Mouse (Mus musculus) neural tube, embryonic 12.5 days (tissue): ENCODE data around the gene Dgkd. TPM values are rescaled to one million over a fixed set of nuclear protein-coding genes. Genes with fewer than 3 reads are reported as not detected.

ENCODE experiments used
- ATAC-seq: fragments of 200-750 bp; cut with Nextera tagmentation; 2 replicates; pipeline ENCODE4 v1.8.0; 2017; ENCODE audit warnings: low read depth, mild to moderate bottlenecking, moderate TSS enrichment, moderate library complexity; ENCODE audit not compliant: low FRiP score
- H3K27ac ChIP-seq: fragments of 300-500 bp; sonication (generic); 2 replicates; pipeline ENCODE4 v1.5.1; 2016
- H3K27me3 ChIP-seq: fragments of 300-500 bp; sonication (generic); replicated peaks from 2 replicates; pipeline ENCODE4 v1.6.1; 2016; ENCODE audit warnings: mild to moderate bottlenecking
- H3K36me3 ChIP-seq: fragments of 300-500 bp; sonication (generic); 2 replicates; pipeline ENCODE4 v1.6.1; 2016; ENCODE audit warnings: mild to moderate bottlenecking
- H3K4me1 ChIP-seq: fragments of 300-500 bp; sonication (generic); 2 replicates; pipeline ENCODE4 v1.6.1; 2016
- H3K4me2 ChIP-seq: fragments of 300-500 bp; sonication (generic); replicated peaks from 2 replicates; pipeline ENCODE4 v1.6.1; 2016; ENCODE audit warnings: mild to moderate bottlenecking
- H3K4me3 ChIP-seq: fragments of 300-500 bp; sonication (generic); 2 replicates; pipeline ENCODE4 v1.5.1; 2016
- H3K9ac ChIP-seq: fragments of 300-500 bp; sonication (generic); 2 replicates; pipeline ENCODE4 v1.6.1; 2016; ENCODE audit warnings: mild to moderate bottlenecking
- H3K9me3 ChIP-seq: fragments of 300-500 bp; sonication (generic); 2 replicates; pipeline ENCODE4 v1.6.1; 2016; ENCODE audit warnings: mild to moderate bottlenecking
- WGBS: fragments of 180-500 bp; shearing (Covaris S2); methylation state at CpG from one replicate; pipeline ENCODE4 v1.1.7; 2016; 5-methylcytosine and 5-hydroxymethylcytosine counted together
- polyA plus RNA-seq: library from polyadenylated mRNA; unstranded; fragments of >200 nt; fragmentation: Nextera tagmentation; extraction: Ambion mirVana; gene quantifications from 2 replicates; pipeline ENCODE4 v1.2.1, GENCODE M21; 2016

Gene Dgkd
- polyA plus RNA-seq, 1 experiment from 2014 or later, result 36.6 TPM

- no peaks in the 10 kb centered on the region for H3K27me3 ChIP-seq
- WGBS, result 94% methylated on average over 4 of the region's 4 CpGs
- no peak for ATAC-seq
- no peak overlapping the region for H3K4me3 ChIP-seq
- H3K9ac ChIP-seq, result no peak overlapping the region
- H3K9me3 ChIP-seq, result no peaks in the 10 kb centered on the region
- H3K4me2 ChIP-seq, result no peak overlapping the region
- peaks cover 52% of the 10 kb centered on the region for H3K36me3 ChIP-seq
- no peaks in the 10 kb centered on the region for H3K4me1 ChIP-seq
- no peak overlapping the region for H3K27ac ChIP-seq
Measured at GRCm38 (mm10) chr1:87960752-87961151, 107.7 kb downstream of the Dgkd start.

GRCm38 (mm10) chr1:87961459-87962167 lies 108.5 kb downstream of the Dgkd start:
- H3K9ac ChIP-seq, result no peak overlapping the region
- no peaks in the 10 kb centered on the region for H3K4me1 ChIP-seq
- peaks cover 48% of the 10 kb centered on the region for H3K36me3 ChIP-seq
- no peaks in the 10 kb centered on the region for H3K27me3 ChIP-seq
- 86% methylated on average over 2 of the region's 2 CpGs for WGBS
- no peak overlapping the region for H3K27ac ChIP-seq
- no peaks in the 10 kb centered on the region for H3K9me3 ChIP-seq
- H3K4me2 ChIP-seq, result no peak overlapping the region
- ATAC-seq, result no peak
- H3K4me3 ChIP-seq, result no peak overlapping the region

GRCm38 (mm10) chr1:87970381-87970780 lies 117.3 kb downstream of the Dgkd start:
- Histone ChIP-seq H3K4me3 (no peak overlapping the region), H3K4me1 (no peaks in the 10 kb centered on the region), H3K4me2 (no peak overlapping the region), H3K27ac (no peak overlapping the region), H3K36me3 (peaks cover 49% of the 10 kb centered on the region), H3K9me3 (no peaks in the 10 kb centered on the region), H3K27me3 (no peaks in the 10 kb centered on the region), H3K9ac (no peak overlapping the region)
- no peak for ATAC-seq
- 91% methylated on average over 4 of the region's 4 CpGs for WGBS

- Histone ChIP-seq H3K27me3 (no peaks in the 10 kb centered on the region), H3K4me2 (no peak overlapping the region), H3K36me3 (peaks cover 70% of the 10 kb centered on the region), H3K9ac (no peak overlapping the region), H3K4me1 (no peaks in the 10 kb centered on the region), H3K27ac (no peak overlapping the region), H3K9me3 (no peaks in the 10 kb centered on the region), H3K4me3 (no peak overlapping the region)
- no peak for ATAC-seq
- WGBS, result 67% methylated on average over 4 of the region's 4 CpGs
Measured at GRCm38 (mm10) chr1:87982291-87982690, 129.2 kb downstream of the Dgkd start.

GRCm38 (mm10) chr1:87992716-87993115 lies 139.6 kb downstream of the Dgkd start:
- no peak overlapping the region for H3K27ac ChIP-seq
- no peak overlapping the region for H3K9ac ChIP-seq
- no peak overlapping the region for H3K4me3 ChIP-seq
- no peak overlapping the region for H3K4me2 ChIP-seq
- 98% methylated on average over 2 of the region's 2 CpGs for WGBS
- no peak for ATAC-seq
- no peaks in the 10 kb centered on the region for H3K4me1 ChIP-seq
- no peaks in the 10 kb centered on the region for H3K27me3 ChIP-seq
- H3K9me3 ChIP-seq, result no peaks in the 10 kb centered on the region
- H3K36me3 ChIP-seq, result peaks cover 71% of the 10 kb centered on the region

Other genes with a start within 250 kb of the Dgkd start
- gene Inpp5d, start 233.0 kb upstream of the Dgkd start, polyA plus RNA-seq, result 2.9 and 3.3 TPM in 2 replicates
- gene Atg16l1, start 97.4 kb upstream of the Dgkd start, polyA plus RNA-seq, result 56.1 and 56.9 TPM in 2 replicates
- gene Sag, start 49.6 kb upstream of the Dgkd start, polyA plus RNA-seq, result 2.2 and 2.8 TPM in 2 replicates
- 29.3 and 33.2 TPM in 2 replicates for gene Usp40, start 155.3 kb downstream of the Dgkd start, polyA plus RNA-seq
- gene Ugt1a10, start 202.1 kb downstream of the Dgkd start, polyA plus RNA-seq, result not detected in 2 replicates
- not detected in 2 replicates for gene Ugt1a9, start 217.5 kb downstream of the Dgkd start, polyA plus RNA-seq
- gene Ugt1a8, start 234.5 kb downstream of the Dgkd start, polyA plus RNA-seq, result not detected in 2 replicates
- gene Ugt1a7c, start 241.8 kb downstream of the Dgkd start, polyA plus RNA-seq, result 0.79 and 0.98 TPM in 2 replicates
- not detected in 2 replicates for gene Ugt1a6b, start 250.0 kb downstream of the Dgkd start, polyA plus RNA-seq